Mouse (Mus musculus) neural tube, postnatal 0 days (tissue): ENCODE data around the gene 1810010H24Rik. TPM values are rescaled to one million over a fixed set of nuclear protein-coding genes. Genes with fewer than 3 reads are reported as not detected.

Experiments used
- polyA plus RNA-seq: library from polyadenylated mRNA; unstranded; fragments of >200 nt; fragmentation: Nextera tagmentation; extraction: Ambion mirVana; gene quantifications from 2 replicates; pipeline ENCODE4 v1.2.1, GENCODE M21; 2015

The 1810010H24Rik gene
- 10.9 and 14.3 TPM in 2 replicates for polyA plus RNA-seq

DNA sequence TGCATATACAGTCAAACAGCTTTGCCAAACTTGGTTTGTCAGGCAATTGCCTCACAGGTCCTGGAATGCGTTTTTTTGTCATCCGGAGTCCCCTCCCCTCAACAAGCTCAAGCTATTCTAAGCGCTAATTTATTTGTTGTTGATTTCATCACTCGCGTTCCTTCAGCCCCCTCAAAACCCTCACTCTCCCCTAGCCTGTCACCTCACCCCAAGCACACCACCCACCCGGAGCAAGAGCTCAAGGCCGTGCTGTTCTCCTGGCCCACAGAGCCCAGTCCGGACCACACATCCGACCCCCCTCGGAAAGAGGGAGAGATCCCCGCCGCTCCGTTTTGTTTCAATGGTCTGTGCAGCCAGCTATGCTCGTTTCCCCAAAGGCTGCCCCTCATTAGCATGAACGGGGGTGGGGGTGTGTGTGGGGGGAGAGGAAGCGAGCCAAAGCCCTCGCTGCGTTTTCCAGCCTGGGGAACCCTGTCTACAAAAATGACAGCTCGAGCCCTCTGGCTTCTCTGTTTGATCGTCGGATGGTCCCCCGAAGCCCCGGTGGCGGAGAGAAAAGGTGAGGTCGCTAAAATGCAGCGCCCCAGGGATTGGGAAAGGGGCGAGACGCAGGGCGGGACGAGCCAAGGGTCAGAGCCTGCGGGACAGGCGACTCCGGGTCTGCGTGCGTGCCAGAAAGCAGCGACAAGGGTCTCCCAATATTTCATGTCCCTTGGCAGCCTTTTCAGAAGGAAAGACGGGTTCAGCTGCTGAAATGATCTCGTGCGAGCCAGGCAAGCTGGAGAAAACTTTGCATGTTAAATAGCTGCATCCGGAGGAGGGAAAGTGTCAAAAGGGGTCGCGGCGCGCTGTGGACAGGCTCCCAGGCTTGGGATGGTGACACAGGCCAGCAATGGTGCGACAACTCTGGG, at the start of gene 1810010H24Rik:
1810010H24Rik (plus strand) TSS at position 271 of the 911 bp plus-strand sequence.

DNA sequence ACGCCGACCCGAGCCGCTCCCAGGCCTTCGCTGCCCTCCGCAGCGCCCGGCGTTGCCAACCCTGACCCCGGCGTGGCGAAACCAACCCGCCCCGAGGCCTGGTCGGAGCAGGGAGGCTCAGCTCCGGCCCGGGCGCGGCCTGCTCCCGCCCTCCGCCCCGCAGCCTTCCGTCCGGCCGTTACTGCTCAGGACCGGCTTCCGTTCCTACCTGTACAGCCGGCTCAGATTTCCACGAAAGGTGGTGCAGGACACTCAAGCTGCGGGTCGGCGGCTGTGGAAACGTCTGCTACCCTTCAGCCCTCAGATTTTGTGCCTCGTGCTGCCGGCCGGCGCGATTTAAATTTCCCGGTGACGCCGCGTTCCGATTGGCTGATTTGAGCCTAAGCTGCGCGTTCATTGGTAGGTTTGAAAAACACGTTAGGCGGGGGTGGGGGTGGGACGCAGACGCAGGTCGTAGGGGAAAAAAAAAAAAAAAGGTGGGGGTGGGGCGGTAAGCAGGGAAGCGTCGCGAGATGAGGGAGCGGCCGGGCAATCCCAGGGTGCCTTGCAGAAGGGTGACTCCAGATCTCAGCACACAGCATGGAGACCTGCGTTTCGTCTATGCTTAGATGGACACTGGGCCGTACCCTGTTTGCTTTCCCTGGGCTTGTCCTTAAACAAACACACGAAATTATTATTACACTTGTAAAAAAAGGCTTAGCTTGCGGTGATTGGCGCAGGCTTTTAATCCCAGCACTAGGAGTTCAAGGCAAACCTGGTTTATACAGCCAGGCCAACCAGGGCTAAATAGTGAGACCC, 26.1 kb upstream of the 1810010H24Rik start, which contains the start of gene Kpna2:
Kpna2 (minus strand) TSS at position 391 of the 798 bp plus-strand sequence.

Other genes with a start within 250 kb of the 1810010H24Rik start
- 9.9 and 10.3 TPM in 2 replicates for gene Polg2, start 246.1 kb upstream of the 1810010H24Rik start, polyA plus RNA-seq
- gene Ddx5, start 236.5 kb upstream of the 1810010H24Rik start, polyA plus RNA-seq, result 229 and 248 TPM in 2 replicates
- gene Cep95, start 236.4 kb upstream of the 1810010H24Rik start, polyA plus RNA-seq, result 8.8 and 9.8 TPM in 2 replicates
- gene Smurf2, start 105.0 kb upstream of the 1810010H24Rik start, polyA plus RNA-seq, result 9.7 and 9.8 TPM in 2 replicates
- gene Kpna2, start 26.1 kb upstream of the 1810010H24Rik start, polyA plus RNA-seq, result 70.9 and 78.3 TPM in 2 replicates
- 19.8 and 24.3 TPM in 2 replicates for gene Bptf, start 106.4 kb downstream of the 1810010H24Rik start, polyA plus RNA-seq
- gene Nol11, start 163.7 kb downstream of the 1810010H24Rik start, polyA plus RNA-seq, result 30.7 and 33.5 TPM in 2 replicates